Mouse (Mus musculus) brain, embryonic 18.5 days (tissue): ENCODE measurements around the gene Dnajc6.

Experiments
- DNase-seq: peaks from one replicate; pipeline ENCODE4 v3.0.0-alpha.2; 2012; ENCODE audit warnings: low read depth, low spot score

Gene Dnajc6

GRCm38 (mm10) chr4:101564746-101565417, 68.4 kb downstream of the Dnajc6 start:
- no peak for DNase-seq

- no peak for DNase-seq
Observed at GRCm38 (mm10) chr4:101569076-101569475, 72.6 kb downstream of the Dnajc6 start.

DNA sequence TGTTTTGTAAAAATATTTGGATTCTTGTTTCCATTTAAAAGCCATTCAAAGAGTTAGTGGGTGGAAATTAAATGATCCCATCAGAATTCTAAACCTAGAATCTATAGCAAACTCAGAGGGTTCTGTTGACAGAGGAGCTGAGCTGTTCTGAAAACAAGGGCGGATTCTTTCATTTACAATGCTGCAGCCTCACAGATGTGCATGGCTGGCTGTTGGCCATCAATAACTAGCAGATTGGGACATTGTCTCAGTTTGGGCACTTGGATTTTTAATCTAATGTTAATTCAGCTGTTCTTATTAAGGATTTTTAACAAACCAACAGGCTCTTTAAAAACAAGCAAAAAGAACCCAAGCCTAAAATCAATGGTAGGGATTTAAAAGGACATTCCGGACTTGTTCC, 75.7 kb downstream of the Dnajc6 start:
- no peak for DNase-seq

- DNase-seq: no peak
Observed at GRCm38 (mm10) chr4:101575307-101575706, 78.9 kb downstream of the Dnajc6 start.

DNA sequence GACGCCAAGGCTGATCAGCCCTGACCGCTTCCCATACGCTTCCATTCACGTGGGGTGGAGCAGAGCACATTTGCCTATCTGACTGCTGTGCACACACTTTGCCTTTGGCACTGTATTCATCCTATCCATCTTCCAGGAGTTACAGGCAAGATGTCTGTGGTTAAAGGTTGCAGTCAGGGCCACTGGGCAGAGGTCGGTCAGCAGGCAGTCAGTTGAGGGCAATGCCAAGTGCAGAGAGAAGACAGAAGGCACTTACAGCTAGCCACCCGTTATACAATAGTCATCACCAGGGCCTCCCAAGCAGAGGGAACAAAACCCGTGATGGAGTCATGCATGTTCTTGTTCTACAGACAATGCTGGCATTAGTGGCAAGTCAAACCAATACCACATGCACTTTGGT, 82.3 kb downstream of the Dnajc6 start:
- no peak for DNase-seq

- no peak for DNase-seq
Observed at GRCm38 (mm10) chr4:101579517-101579916, 83.1 kb downstream of the Dnajc6 start.

GRCm38 (mm10) chr4:101581156-101581555, 84.7 kb downstream of the Dnajc6 start:
- no peak for DNase-seq

DNA sequence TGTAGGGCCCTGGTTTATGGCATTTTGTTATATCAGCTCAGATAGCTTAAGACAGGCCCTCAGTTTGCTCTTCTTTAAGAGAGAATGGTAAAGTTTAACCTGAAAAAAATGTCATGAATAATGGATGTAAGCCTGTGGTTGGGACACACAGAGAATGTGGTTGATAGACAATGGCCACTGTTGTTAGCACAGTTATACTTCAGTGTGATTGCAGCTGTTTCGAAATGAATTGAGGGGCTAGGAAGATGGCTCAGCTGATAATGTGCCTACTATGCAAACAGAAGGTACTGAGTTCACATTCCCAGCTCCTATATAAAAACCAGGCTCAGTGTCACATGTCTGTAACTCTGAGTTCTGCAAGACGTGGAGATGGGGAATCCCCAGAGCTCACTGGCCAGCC, 86.4 kb downstream of the Dnajc6 start:
- no peak for DNase-seq

DNA sequence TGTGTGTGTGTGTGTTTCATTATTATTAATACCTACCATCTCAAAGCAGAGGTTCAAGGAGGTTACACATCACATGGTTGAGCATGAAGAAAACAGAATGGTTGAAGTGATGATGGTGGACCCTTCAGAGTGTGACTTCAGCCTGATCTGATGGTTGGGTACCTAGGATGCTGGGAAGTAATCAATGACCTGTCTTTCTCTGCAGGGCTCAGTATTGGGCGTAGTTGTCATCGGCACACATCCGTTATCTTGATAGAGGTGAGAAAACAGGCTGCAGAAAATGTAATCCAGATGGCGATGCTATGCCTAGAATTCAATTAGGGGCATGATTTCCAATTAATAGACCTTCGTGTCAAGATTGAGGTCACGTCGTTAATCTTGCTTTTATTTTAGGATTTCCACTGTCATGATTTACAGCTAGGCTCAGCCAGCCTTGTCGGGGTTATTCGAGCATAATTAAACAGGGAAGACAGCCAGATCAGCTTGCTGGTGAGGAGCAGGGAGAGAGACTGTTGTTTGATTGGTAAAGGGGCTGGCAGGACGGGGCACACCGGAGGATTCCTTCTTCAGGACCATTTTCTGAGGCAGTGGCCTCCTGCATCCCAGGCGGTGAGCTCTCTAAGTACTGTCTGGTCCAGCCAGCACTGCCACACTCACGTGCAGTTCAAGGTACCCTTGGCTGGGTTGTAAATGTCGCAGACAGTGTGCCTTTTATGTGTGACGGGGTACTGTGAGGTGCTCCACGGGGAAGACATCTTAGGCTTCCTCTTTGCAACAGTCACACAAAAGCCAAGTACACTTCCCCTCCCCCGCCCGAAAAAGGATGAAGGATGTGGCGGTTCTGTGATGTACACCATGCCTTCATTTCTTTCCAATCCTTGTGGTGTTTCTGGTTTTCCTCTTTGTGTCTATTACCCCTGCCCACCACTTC, 88.3 kb downstream of the Dnajc6 start:
- DNase-seq: no peak

- DNase-seq: no peak
Observed at GRCm38 (mm10) chr4:101585455-101586184, 89.2 kb downstream of the Dnajc6 start.

DNA sequence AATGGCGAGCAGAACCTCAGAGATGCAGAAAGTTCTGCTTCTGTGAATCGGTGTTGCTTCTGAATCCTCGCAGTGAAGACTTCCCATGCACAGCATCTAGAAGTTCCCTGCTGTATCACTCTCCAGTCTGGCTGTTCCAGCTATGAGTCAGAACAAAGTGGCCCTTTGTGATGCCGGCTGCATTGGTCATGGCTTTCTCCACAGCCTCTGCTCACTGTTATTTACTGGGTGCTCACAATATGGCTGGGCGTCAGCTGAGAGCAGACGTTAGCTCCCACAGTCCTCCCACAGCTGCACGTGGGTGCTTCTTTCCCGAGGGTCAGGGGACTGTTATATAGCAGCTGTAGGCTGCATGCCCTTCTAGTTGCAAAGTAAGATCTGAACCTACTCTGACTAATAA, 92.5 kb downstream of the Dnajc6 start:
- no peak for DNase-seq

DNA sequence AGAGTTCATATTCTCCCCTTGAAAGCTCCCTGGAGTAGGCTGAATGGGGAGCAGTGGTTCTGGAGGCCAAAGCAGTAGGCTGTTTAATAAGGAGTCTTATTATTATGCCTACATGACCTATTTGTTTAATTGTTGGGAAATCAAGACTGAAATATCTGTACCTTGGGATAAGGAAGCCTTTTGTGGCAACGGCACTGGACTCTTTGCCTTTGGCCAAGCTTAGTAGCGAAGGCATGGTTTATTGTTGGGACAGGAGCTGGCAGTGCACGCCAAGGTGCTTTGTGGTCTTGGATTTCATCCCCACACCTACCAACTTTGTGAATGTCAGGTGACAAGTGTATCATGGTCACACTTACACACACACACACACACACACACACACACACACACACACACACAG, 93.3 kb downstream of the Dnajc6 start:
- DNase-seq: no peak

DNA sequence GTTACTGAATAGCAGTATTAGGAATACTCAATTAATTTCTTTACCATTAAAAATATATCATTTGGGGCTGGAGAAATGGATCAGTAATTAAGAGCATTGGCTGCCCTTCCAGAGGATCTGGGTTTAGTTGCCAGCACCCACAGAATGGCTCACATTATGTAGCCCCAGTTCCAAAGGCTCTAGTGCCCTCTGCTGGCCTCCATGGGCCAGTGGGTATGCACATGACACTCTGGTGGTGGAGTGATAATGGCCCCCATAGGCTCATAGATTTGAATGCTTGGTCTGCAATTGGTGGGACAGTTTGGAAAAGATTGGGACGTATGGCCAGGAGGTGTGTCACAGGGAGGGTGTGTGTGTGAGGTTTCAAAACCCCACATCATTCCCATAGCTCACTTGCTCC, 95.0 kb downstream of the Dnajc6 start:
- DNase-seq: no peak

GRCm38 (mm10) chr4:101592466-101592865, 96.0 kb downstream of the Dnajc6 start:
- no peak for DNase-seq

- no peak for DNase-seq
Observed at GRCm38 (mm10) chr4:101601758-101602157, 105.3 kb downstream of the Dnajc6 start.

DNA sequence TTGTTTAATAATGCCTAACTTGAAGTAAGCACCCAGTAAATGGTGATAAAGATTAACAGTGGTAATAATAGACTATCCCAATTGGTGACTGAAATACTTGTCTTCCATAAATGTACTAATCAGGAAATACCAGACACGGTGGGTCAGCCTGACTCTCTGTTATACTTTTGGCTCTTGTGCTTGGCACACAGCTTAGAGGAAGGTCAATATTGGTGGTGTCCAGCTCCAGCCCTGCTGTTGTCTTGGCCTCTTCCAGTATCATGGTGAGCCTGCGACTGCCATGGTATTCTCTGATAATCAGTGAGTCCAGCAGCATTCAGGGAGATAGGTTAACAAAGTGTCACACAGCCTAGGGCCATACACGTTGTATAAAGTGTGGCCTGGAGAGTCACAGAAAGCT, 107.2 kb downstream of the Dnajc6 start:
- no peak for DNase-seq

DNA sequence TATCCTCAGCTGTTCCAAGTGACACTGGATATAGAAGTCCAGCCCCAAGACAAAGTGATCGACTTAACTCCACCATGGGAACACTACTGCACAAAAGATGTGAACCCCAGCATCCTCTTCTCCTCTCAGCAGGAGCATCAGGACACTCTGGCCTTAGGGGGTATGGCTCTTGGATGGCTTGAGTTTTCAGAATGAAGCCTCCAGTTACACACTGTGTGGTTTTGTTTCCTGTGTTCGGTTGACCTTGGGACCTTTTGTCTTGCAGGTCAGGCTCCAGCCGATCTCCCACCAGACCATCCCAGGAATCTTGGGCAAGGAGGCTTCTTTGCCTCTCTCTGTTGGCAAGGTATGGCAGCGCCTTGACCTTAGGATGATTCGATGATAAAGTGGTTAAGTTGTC, 120.1 kb downstream of the Dnajc6 start:
- no peak for DNase-seq

DNA sequence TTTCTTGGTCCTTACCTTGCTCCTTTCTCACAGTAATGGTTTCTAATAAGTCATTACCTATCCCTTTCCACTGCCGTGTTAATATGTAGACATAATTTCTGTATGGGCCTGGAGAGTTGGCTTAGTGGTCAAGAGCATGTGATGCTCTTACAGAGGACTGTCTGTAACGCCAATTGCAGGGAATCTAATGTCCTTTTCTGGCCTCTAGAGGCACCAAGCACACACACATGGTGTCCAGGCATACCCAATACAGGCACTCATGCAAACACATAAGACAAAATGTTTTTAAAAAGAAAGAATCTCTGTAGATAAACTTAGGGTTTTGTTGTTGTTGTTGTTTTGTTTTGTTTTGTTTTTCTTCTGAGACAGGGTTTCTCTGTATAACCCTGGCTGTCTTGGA, 121.3 kb downstream of the Dnajc6 start:
- no peak for DNase-seq

GRCm38 (mm10) chr4:101620206-101620605, 123.8 kb downstream of the Dnajc6 start:
- no peak for DNase-seq

DNA sequence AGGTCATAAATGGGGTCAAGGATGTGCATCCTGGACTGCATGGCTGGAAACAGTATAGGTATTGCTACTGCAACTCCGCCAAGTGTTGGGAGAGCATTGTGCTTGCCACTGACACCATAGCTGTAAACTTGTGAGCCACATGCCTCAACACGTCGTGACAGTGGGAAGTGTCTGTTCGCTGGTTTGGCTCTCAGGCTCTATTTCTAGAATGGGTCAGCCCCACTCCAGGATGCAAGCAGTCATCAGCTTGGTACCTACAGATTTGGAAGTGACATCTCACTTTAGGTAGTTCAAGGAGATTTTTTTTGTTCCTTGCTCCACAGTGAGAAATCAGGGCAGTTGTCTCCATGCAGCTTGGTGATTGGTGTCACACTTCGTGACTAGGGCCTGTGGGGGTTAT, 124.8 kb downstream of the Dnajc6 start:
- no peak for DNase-seq

- DNase-seq: no peak
Observed at GRCm38 (mm10) chr4:101625278-101625677, 128.8 kb downstream of the Dnajc6 start.

DNA sequence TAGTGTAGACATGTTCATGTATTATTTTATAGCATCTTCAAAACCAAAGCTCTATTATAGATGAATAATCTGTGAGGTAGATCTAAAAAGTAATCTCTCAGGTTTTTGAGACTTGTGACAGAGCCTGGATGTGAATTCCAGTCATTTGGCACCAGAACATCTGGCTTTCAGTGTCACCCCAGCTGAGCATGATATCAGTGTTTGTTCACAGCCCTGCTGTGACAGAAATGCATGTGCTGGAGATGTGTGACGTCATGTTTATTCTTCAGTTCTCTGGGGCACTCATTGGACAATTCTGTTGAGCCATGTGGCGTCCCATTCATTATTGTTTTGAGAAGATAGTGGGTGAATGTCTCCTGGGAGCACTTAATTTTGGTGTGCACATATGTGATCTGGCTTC, 139.1 kb downstream of the Dnajc6 start:
- DNase-seq: no peak
